Mouse (Mus musculus) embryonic facial prominence, embryonic 14.5 days (tissue): Measurements from ENCODE around the gene Mink1. TPM values are rescaled to one million over a fixed set of nuclear protein-coding genes. Genes with fewer than 3 reads are reported as not detected.

Experiments used
- ATAC-seq: fragments of 200-750 bp; cut with Nextera tagmentation; 2 replicates; pipeline ENCODE4 v1.8.0; 2017; ENCODE audit warnings: low read depth, moderate number of reproducible peaks, moderate TSS enrichment
- DNase-seq: peaks from one replicate; pipeline ENCODE4 v3.0.0-alpha.2; 2015; ENCODE audit warnings: low spot score
- H3K27ac ChIP-seq: fragments of 300-500 bp; sonication (generic); replicated peaks from 2 replicates; pipeline ENCODE4 v1.5.1; 2014; ENCODE audit warnings: low read depth, mild to moderate bottlenecking, low read length, moderate library complexity
- H3K27me3 ChIP-seq: fragments of 300-500 bp; sonication (generic); replicated peaks from 2 replicates; pipeline ENCODE4 v1.6.1; 2014; ENCODE audit warnings: low read length; ENCODE audit not compliant: control insufficient read depth, insufficient read depth
- H3K36me3 ChIP-seq: fragments of 300-500 bp; sonication (generic); 2 replicates; pipeline ENCODE4 v1.6.1; 2014; ENCODE audit warnings: low read length, mixed read lengths; ENCODE audit not compliant: control insufficient read depth, insufficient read depth
- H3K4me1 ChIP-seq: fragments of 300-500 bp; sonication (generic); 2 replicates; pipeline ENCODE4 v1.6.1; 2014; ENCODE audit warnings: antibody characterized with exemption, low read length; ENCODE audit not compliant: control insufficient read depth, insufficient read depth
- H3K4me2 ChIP-seq: fragments of 300-500 bp; sonication (generic); 2 replicates; pipeline ENCODE4 v1.6.1; 2014; ENCODE audit warnings: low read depth, mild to moderate bottlenecking, low read length, moderate library complexity, mixed read lengths
- H3K4me3 ChIP-seq: fragments of 300-500 bp; sonication (generic); 2 replicates; pipeline ENCODE4 v1.5.1; 2014; ENCODE audit warnings: low read depth, mild to moderate bottlenecking, low read length
- H3K9ac ChIP-seq: fragments of 300-500 bp; sonication (generic); 2 replicates; pipeline ENCODE4 v1.6.1; 2014; ENCODE audit warnings: low read depth, mild to moderate bottlenecking, low read length, moderate library complexity, mixed read lengths
- H3K9me3 ChIP-seq: fragments of 300-500 bp; sonication (generic); 2 replicates; pipeline ENCODE4 v1.6.1; 2016; ENCODE audit warnings: low read length; ENCODE audit not compliant: control insufficient read depth
- WGBS: fragments of 180-500 bp; shearing (Covaris S2); extraction: QIAGEN DNeasy Blood & Tissue Kit; methylation state at CpG from one replicate; pipeline ENCODE4 v1.1.7; 2014; 5-methylcytosine and 5-hydroxymethylcytosine counted together
- polyA plus RNA-seq: library from polyadenylated mRNA; unstranded; fragments of >200 nt; fragmentation: Nextera tagmentation; extraction: Ambion mirVana; gene quantifications from 2 replicates; pipeline ENCODE4 v1.2.1, GENCODE M21; 2014

Gene Mink1
- polyA plus RNA-seq, 1 experiment from 2014 or later = 18.3 TPM

DNA sequence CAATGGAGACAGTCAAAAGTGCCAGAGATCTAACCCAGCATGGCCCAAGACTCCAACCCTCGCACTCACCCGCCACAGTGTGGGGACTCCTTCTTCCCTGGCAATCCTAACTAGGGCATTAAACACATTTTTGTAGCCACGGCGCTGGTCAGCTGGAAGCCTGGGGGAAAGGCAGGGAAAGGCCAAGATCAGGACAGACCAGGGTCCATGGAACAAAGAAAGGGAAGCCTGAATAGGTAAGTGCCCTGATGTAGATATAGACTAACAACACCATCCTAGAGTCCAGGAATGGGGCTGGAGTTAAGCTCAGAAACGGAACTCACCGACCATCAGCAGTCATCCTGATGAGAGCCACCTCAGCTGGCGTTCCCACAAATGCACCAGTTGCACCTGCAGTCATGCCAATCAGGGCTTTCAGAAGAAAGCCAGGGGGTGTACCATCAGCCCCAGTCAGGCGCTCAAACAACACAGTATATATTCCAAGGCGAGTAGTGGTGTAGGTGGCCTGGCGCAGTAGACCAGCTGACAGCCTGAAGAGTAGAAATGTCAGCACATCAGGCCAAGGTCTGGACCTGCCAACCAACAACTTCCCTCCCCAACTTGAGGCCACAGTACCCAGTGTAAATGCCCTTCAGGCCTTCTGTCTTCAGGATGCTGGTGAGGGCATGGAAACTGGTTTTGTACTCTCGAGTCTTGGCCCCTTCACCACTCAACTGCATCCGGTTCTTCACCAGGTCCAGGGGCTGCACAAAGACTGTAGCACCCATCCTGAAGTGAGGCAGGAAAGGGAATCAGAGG, 83.0 kb downstream of the Mink1 start:
- Histone ChIP-seq H3K4me2 (peak overlapping the region; percentile 79), H3K9me3 (no peaks in the 10 kb centered on the region), H3K9ac (peak overlapping the region; percentile 87), H3K4me3 (peak overlapping the region; percentile 64), H3K36me3 (peaks cover 51% of the 10 kb centered on the region), H3K4me1 (peaks cover 10% of the 10 kb centered on the region), H3K27me3 (no peaks in the 10 kb centered on the region), H3K27ac (no peak overlapping the region; the same call in 1 of the 2 replicates)
- ATAC-seq (no peak), DNase-seq (no peak)
- WGBS = 89% methylated on average over 12 of the region's 12 CpGs

GRCm38 (mm10) chr11:70646259-70646555, 83.5 kb downstream of the Mink1 start:
- DNase-seq = no peak
- 10% methylated on average over 3 of the region's 3 CpGs for WGBS
- no peaks in the 10 kb centered on the region for H3K27me3 ChIP-seq
- no peaks in the 10 kb centered on the region for H3K9me3 ChIP-seq
- H3K36me3 ChIP-seq = peaks cover 56% of the 10 kb centered on the region
- H3K9ac ChIP-seq = peak overlapping the region; percentile 87
- no peak for ATAC-seq
- H3K4me2 ChIP-seq = peak overlapping the region; percentile 79
- peak overlapping the region; percentile 85; the same call in 1 of the 2 replicates for H3K27ac ChIP-seq
- H3K4me1 ChIP-seq = peaks cover 10% of the 10 kb centered on the region
- H3K4me3 ChIP-seq = peak overlapping the region; percentile 64

DNA sequence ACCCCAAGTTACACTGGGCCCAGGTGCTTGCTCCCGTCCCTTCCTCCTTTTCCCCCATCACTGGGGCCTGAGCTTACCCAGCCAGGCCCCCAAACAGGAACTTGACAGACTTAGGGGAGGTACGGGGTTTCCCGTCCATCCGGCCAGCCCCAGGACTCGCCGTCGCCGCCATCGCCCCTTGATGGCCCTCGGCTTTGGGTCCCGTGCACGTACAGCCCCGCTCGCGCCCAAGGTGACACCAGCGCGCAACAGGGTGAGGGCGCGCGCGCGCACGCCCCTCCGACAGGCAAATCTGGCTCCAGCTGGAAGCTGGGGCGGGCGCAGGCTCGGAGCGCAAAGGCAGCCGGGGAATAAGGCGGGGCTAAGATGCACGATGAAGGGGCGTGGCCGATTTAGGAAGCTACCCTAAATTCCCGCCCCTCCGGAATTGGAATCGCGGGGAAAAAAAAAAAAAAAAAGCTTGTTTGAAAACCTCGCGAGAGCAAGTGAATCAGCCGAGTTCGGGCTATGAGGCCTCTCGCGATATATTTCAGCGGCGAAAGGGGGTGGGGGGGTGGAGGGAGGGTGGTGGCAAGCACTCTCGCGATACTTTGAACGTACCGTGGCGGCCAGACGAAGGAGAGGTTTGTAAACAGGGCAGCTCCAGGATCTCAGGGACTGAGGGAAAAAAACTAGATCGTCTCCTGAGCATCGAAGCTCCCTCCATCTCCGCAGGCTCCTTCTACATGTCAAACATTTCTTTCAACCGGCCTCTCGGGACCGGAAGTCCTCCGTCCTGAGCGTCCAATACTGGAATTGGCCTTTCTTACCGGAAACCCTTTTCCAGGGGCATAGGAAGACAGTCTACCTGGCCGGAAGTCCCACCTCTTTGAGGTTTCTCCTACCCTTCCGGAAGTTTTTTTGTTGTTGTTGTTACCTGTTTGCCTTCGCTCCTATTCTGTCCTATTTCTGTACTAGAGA, 84.3 kb downstream of the Mink1 start, which contains the start of the genes Rnf167 and Slc25a11:
TSS of gene Rnf167 (plus strand) at position 545 of the 960 bp plus-strand sequence.
TSS of gene Slc25a11 (minus strand) at position 789 of the 960 bp plus-strand sequence.
- WGBS = under 1% methylated on average over 62 of the region's 63 CpGs

DNA sequence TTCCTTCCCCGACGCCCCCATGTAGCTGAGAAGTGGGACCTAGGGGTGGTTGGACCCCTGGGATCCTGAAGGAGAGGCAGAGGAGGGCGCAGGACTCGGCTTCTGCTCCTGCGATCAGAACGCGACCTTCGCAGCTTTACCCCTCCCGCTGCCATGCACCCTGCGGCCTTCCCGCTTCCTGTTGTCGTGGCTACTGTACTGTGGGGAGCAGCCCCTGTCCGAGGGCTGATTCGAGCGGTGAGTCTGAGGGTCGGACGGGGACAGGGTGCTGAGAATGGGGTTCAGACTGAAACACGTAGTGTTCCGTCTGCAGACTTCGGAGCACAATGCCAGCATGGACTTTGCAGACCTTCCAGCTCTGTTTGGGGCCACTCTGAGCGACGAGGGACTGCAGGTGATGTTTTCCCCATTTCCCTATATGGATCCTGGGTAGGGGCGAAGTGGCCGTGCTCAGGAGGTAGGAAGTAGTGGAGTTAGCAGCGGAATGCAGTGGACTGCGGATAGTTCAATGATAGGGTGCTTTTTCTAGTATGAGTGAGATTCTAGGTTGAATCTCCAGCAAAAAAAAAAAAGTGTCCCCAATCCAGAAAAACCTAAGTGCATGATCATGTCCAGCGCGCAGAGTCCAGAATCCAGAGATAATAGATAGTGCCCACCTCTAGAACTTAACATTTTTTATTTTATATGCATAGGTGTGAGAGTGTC, 85.2 kb downstream of the Mink1 start:
- peak overlapping the region; percentile 88 for H3K27ac ChIP-seq
- 4% methylated on average over 24 of the region's 28 CpGs for WGBS
- DNase-seq (no peak), ATAC-seq (no peak)
- peak overlapping the region; percentile 74 for H3K9ac ChIP-seq
- H3K36me3 ChIP-seq = peaks cover 71% of the 10 kb centered on the region
- H3K4me3 ChIP-seq = peak overlapping the region; percentile 64
- no peaks in the 10 kb centered on the region for H3K27me3 ChIP-seq
- peaks cover 21% of the 10 kb centered on the region for H3K4me1 ChIP-seq
- H3K4me2 ChIP-seq = peak overlapping the region; percentile 84
- no peaks in the 10 kb centered on the region for H3K9me3 ChIP-seq

More for the DNA sequence above, 84.3 kb downstream of the Mink1 start, which contains the start of the genes Rnf167 and Slc25a11:
- peak; percentile 87 for ATAC-seq
- Histone ChIP-seq H3K4me2 (peak within 1 kb of the TSS; percentile 84), H3K4me1 (peaks cover 13% of the 10 kb centered on the region), H3K36me3 (peaks cover 64% of the 10 kb centered on the region), H3K27me3 (no peaks in the 10 kb centered on the region), H3K9me3 (no peaks in the 10 kb centered on the region), H3K27ac (peak within 1 kb of the TSS; percentile 88), H3K9ac (peak within 1 kb of the TSS; percentile 87), H3K4me3 (peak within 1 kb of the TSS; percentile 64)
- DNase-seq = peak; percentile 100

DNA sequence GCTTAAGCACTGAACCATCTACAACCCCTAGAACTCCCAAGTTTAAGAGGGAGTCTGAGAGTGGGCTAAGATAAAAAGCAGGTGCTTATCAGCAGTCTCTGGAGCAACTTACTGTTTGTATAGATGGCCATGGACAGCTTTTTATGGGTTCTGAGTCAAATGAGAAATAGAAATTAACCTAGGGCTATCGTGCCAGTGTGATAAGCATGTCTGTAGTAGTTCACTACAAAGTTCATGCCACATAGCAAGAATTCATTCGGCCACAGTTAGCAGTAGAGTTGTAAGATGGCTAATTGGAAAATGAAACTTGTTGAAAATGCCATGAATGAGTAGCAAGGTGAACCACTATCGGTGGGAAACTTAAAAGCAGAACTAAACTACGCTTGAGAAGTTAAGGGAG, 85.8 kb downstream of the Mink1 start:
- H3K4me1 ChIP-seq = peaks cover 21% of the 10 kb centered on the region
- ATAC-seq (no peak), DNase-seq (no peak)
- peaks cover 69% of the 10 kb centered on the region for H3K36me3 ChIP-seq
- no peak overlapping the region for H3K27ac ChIP-seq
- peak overlapping the region; percentile 74 for H3K9ac ChIP-seq
- 77% methylated on average over 4 of the region's 4 CpGs for WGBS
- no peaks in the 10 kb centered on the region for H3K9me3 ChIP-seq
- H3K4me2 ChIP-seq = peak overlapping the region; percentile 84
- H3K27me3 ChIP-seq = no peaks in the 10 kb centered on the region
- H3K4me3 ChIP-seq = peak overlapping the region; percentile 64

GRCm38 (mm10) chr11:70649185-70649734, 86.6 kb downstream of the Mink1 start:
- peaks cover 21% of the 10 kb centered on the region for H3K4me1 ChIP-seq
- no peak overlapping the region for H3K27ac ChIP-seq
- DNase-seq (no peak), ATAC-seq (no peak)
- H3K27me3 ChIP-seq = no peaks in the 10 kb centered on the region
- no peak overlapping the region for H3K9ac ChIP-seq
- WGBS = 76% methylated on average over 8 of the region's 8 CpGs
- no peaks in the 10 kb centered on the region for H3K9me3 ChIP-seq
- peaks cover 64% of the 10 kb centered on the region for H3K36me3 ChIP-seq
- peak overlapping the region; percentile 84 for H3K4me2 ChIP-seq
- H3K4me3 ChIP-seq = no peak overlapping the region

DNA sequence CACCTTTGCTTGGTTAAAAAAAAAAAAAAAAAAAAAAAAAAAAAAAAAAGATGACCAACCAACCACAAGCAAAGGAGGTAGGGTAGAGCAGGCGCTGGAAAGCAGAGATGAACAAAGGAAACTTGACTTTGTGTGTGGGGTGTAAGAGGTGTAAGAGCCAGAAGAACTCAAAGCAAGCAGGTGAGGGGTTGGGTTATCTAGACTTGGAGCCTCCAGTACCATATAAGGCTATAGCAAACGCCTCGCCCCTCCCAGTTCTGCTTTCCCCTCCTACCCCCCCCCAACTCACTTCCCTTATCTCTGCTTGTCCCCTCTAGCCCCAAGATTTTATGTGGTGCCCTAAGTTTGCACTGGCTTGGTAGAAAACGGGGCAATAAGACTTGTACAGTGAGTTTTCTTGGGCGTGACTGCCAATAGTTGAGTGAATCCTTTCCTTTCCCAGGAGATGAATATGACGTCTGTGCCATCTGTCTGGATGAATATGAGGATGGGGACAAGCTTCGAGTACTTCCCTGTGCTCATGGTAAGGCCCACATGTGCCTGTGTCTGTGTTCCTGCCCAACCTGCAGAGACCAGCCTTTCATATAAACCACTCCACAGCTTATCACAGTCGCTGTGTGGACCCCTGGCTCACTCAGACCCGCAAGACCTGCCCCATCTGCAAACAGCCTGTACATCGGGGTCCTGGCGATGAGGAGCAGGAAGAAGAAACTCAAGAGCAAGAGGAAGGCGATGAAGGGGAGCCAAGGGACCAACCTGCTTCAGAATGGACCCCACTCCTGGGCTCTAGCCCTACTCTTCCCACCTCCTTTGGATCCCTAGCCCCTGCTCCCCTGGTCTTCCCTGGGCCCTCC, 87.9 kb downstream of the Mink1 start:
- Histone ChIP-seq H3K4me1 (peaks cover 19% of the 10 kb centered on the region), H3K36me3 (peaks cover 52% of the 10 kb centered on the region), H3K4me2 (peak overlapping the region; percentile 6; the same call in 1 of the 2 replicates), H3K9ac (no peak overlapping the region), H3K9me3 (no peaks in the 10 kb centered on the region), H3K27ac (0 out of 2 replicates have a peak overlapping the region, but pooled peaks have one; percentile 18), H3K4me3 (no peak overlapping the region), H3K27me3 (no peaks in the 10 kb centered on the region)
- 74% methylated on average over 12 of the region's 12 CpGs for WGBS
- no peak for DNase-seq
- ATAC-seq = no peak
